In genomic region chr17:5936276-5936675, GRCm38 (mm10) we compare ENCODE assay signal across 17 mouse cellular contexts. TPM values are rescaled to one million over a fixed set of nuclear protein-coding genes. Genes with fewer than 3 reads are reported as not detected.
DNase-seq lines count a peak whose midpoint lies in the region; ATAC-seq and TF ChIP-seq lines count a peak whose summit lies in the region.
"Had no signal": no experiment of that assay in that cellular context is flagged by ENCODE, and none has a peak within 500 bp of the region (broad histone marks: within the 10 kb centered on the region; RNA-seq: fewer than 3 reads in every experiment).

No protein-coding gene starts in this region.

- H3K9ac ChIP-seq in stomach, postnatal 0 days (ENCODE audit: low read length), result no peak overlapping the region
- no peak overlapping the region for H3K9ac ChIP-seq in intestine, embryonic 16.5 days (ENCODE audit: low read depth, low read length)
- H3K9ac ChIP-seq: forebrain, embryonic 13.5 days; hindbrain, embryonic 15.5 days; liver, embryonic 15.5 days had no signal

- no peaks in the 10 kb centered on the region for H3K4me1 ChIP-seq in stomach, postnatal 0 days (replicated peaks; ENCODE audit: control insufficient read depth, insufficient read depth)
- peaks cover 12% of the 10 kb centered on the region for H3K4me1 ChIP-seq in intestine, embryonic 16.5 days (ENCODE audit: control insufficient read depth, insufficient read depth, low read length)
- peaks cover 40% of the 10 kb centered on the region for H3K4me1 ChIP-seq in hindbrain, embryonic 10.5 days (replicated peaks)

- TF ChIP-seq EP300 in stomach, postnatal 0 days (optimal IDR thresholded peaks at IDR 0.05), result no peak

- H3K4me3 ChIP-seq in stomach, postnatal 0 days (ENCODE audit: low read depth, low read length), result no peak overlapping the region
- H3K4me3 ChIP-seq in intestine, embryonic 16.5 days (ENCODE audit: low read length), result no peak overlapping the region
- no peak overlapping the region for H3K4me3 ChIP-seq in hindbrain, embryonic 10.5 days
- H3K4me3 ChIP-seq: forebrain, embryonic 13.5 days; hindbrain, embryonic 15.5 days; limb, embryonic 10.5 days; liver, embryonic 15.5 days had no signal

- no peak for TF ChIP-seq CTCF in stomach, postnatal 0 days (IDR thresholded peaks at IDR 0.05; ENCODE audit: low read depth)

- H3K9me3 ChIP-seq in stomach, postnatal 0 days (ENCODE audit: control insufficient read depth, low read length), result no peaks in the 10 kb centered on the region
- no peaks in the 10 kb centered on the region for H3K9me3 ChIP-seq in intestine, embryonic 16.5 days (ENCODE audit: control insufficient read depth, low read length)
- H3K9me3 ChIP-seq in hindbrain, embryonic 10.5 days, result no peaks in the 10 kb centered on the region
- H3K9me3 ChIP-seq: forebrain, embryonic 13.5 days; hindbrain, embryonic 15.5 days; limb, embryonic 10.5 days; liver, embryonic 15.5 days had no signal

- DNase-seq in adrenal gland, postnatal 10 days, result peak; percentile 32
- no peak for DNase-seq in adrenal gland, postnatal 14 days
- DNase-seq in spleen, postnatal 36 days (ENCODE audit: low spot score in 2 of 2), result peak; percentile 38 to 43
- no peak for DNase-seq in spleen, postnatal 4 days (ENCODE audit: low spot score in 2 of 2)
- peak; percentile 83 for DNase-seq in lung, postnatal 36 days
- DNase-seq in stomach, postnatal 0 days (ENCODE audit: low spot score), result no peak
- DNase-seq in hindbrain, embryonic 10.5 days (ENCODE audit: low spot score), result no peak
- DNase-seq: cerebellum, adult 11-12 months; heart, postnatal 10 days; kidney, adult 8-10 months; layer of hippocampus, postnatal 36 days; thymus, adult 18-20 months had no signal

- H3K4me2 ChIP-seq in stomach, postnatal 0 days (replicated peaks; ENCODE audit: low read depth), result no peak overlapping the region
- H3K4me2 ChIP-seq in intestine, embryonic 16.5 days (ENCODE audit: low read depth, low read length), result no peak overlapping the region
- H3K4me2 ChIP-seq: forebrain, embryonic 13.5 days; hindbrain, embryonic 15.5 days; liver, embryonic 15.5 days had no signal

- no peak for ATAC-seq in stomach, postnatal 0 days (ENCODE audit: low FRiP score, low TSS enrichment)
- no peak for ATAC-seq in intestine, embryonic 16.5 days
- ATAC-seq: forebrain, embryonic 13.5 days had no signal

- peaks cover 2% of the 10 kb centered on the region; the same call in 1 of the 2 replicates for H3K36me3 ChIP-seq in stomach, postnatal 0 days (ENCODE audit: control insufficient read depth, insufficient read depth, low read length)
- no peaks in the 10 kb centered on the region for H3K36me3 ChIP-seq in intestine, embryonic 16.5 days (ENCODE audit: control insufficient read depth, insufficient read depth, low read length)
- H3K36me3 ChIP-seq in hindbrain, embryonic 10.5 days, result peaks cover 1% of the 10 kb centered on the region; the same call in 1 of the 2 replicates
- H3K36me3 ChIP-seq: hindbrain, embryonic 15.5 days had no signal

- no peaks in the 10 kb centered on the region for H3K27me3 ChIP-seq in stomach, postnatal 0 days (ENCODE audit: control insufficient read depth, insufficient read depth, low read length)
- no peaks in the 10 kb centered on the region for H3K27me3 ChIP-seq in intestine, embryonic 16.5 days (replicated peaks; ENCODE audit: control insufficient read depth, insufficient read depth, low read length)
- H3K27me3 ChIP-seq in hindbrain, embryonic 10.5 days (ENCODE audit: insufficient read depth, poor library complexity, severe bottlenecking), result peaks cover 42% of the 10 kb centered on the region

- 60% methylated on average over 14 of the region's 14 CpGs for WGBS in stomach, postnatal 0 days
- WGBS in intestine, embryonic 16.5 days, result 72% methylated on average over 14 of the region's 14 CpGs
- WGBS in hindbrain, embryonic 10.5 days, result 62% methylated on average over 14 of the region's 14 CpGs

- H3K27ac ChIP-seq in stomach, postnatal 0 days (replicated peaks), result no peak overlapping the region
- no peak overlapping the region for H3K27ac ChIP-seq in intestine, embryonic 16.5 days (ENCODE audit: low read length)
- H3K27ac ChIP-seq in hindbrain, embryonic 10.5 days, result no peak overlapping the region
- H3K27ac ChIP-seq: forebrain, embryonic 13.5 days; hindbrain, embryonic 15.5 days; limb, embryonic 10.5 days; liver, embryonic 15.5 days had no signal

RNA-seq across cellular contexts. Expression of gene Synj2, which starts 4.8 kb away (rescaled TPM):
- total RNA-seq in adrenal gland, postnatal 10 days (2021), result 10 to 100 TPM in 1 of 2 experiments, 1 to 10 TPM in 1; 8.2 to 15.4 TPM
- 12.4 and 13.3 TPM in 2 replicates for total RNA-seq in adrenal gland, postnatal 14 days (2021)
- polyA plus RNA-seq in stomach, postnatal 0 days (2015; fragmentation: Nextera tagmentation; extraction: Ambion mirVana), result 3.2 and 3.3 TPM in 2 replicates
- polyA plus RNA-seq in intestine, embryonic 16.5 days (2015; fragmentation: Nextera tagmentation; extraction: Ambion mirVana), result 3.5 and 4.0 TPM in 2 replicates
- 1.6 and 2.4 TPM in 2 replicates for polyA plus RNA-seq in hindbrain, embryonic 10.5 days (2016; fragmentation: Nextera tagmentation; extraction: Ambion mirVana)

Comparison
In these comparisons a context has a peak if more than half of its experiments do, and no peak if none do; other contexts are left out.
1. DNase-seq: peak in adrenal gland, postnatal 10 days (single experiment), spleen, postnatal 36 days (2 of 2) and lung, postnatal 36 days (single experiment); none in adrenal gland, postnatal 14 days (single experiment), spleen, postnatal 4 days (0 of 2), stomach, postnatal 0 days (single experiment) and hindbrain, embryonic 10.5 days (single experiment).